Mouse (Mus musculus): ENCODE data around the gene Hoxd12. TPM values are rescaled to one million over a fixed set of nuclear protein-coding genes. Genes with fewer than 3 reads are reported as not detected.

The Hoxd12 gene
- polyA plus RNA-seq, 1 experiment from 2014 or later, result not detected

DNA sequence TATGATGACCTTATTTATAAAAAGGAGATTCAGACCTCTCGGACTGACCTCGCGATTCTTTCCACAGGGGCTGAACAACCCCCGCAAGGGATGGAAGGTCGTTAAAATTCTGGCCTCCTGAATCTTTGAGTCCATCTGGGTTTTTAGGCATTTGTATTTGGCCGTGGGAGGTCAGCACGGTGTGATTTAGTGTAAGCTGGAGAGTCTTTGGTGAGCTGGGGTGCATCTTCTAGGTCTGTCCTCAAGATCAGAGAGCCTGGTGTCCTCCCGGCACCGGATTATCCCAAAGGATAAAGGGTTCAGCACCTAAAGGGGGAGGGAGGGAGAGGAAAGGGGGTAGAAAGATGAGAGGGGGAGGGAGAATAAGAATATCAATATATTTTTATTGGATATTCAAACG, 28.5 kb downstream of the Hoxd12 start:
- Histone ChIP-seq H3K4me1 (replicated peaks) (peaks cover 14% of the 10 kb centered on the region), H3K27ac (replicated peaks) (no peak overlapping the region), H3K27me3 (peaks cover 82% of the 10 kb centered on the region), H3K36me3 (no peaks in the 10 kb centered on the region), H3K9me3 (no peaks in the 10 kb centered on the region), H3K4me2 (no peak overlapping the region), H3K9ac (no peak overlapping the region), H3K4me3 (no peak overlapping the region)
- WGBS, result 4% methylated on average over 10 of the region's 10 CpGs
- ATAC-seq (ENCODE audit: low FRiP score, low read depth), result no peak

DNA sequence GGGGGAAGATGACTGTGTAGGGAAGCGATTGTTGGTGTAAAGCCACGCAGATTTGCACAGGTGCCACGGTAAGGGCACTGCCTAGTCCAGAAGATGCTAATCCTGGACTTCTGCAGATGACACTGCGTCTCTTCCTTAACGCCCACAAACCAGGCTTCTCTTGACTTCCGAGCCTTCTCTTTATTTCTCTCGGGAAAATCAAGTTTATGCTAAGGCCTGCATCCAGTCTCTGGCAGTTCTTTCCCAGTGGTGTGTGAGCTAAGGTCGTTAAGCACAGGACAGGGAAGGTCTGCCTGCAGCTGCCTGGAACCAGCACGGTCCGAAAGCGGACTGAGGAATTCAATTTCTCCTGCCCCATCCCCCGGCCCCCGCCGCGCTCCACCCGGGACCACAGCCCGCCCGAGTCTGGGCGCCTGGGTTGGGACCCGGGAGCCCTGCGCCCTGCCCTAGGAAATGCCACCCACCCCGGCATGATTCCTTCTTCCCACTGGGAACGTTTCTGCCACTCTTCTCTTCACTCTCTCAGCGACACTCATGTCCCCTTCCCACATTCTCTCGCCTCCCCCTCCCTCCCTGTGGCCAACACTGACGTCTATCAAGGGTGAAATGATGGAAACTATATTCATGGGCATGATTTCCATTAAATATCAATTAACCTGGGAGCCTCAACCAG, 29.0 kb downstream of the Hoxd12 start:
- no peaks in the 10 kb centered on the region for H3K36me3 ChIP-seq
- WGBS, result 3% methylated on average over 26 of the region's 26 CpGs
- no peak overlapping the region for H3K9ac ChIP-seq
- H3K27me3 ChIP-seq, result peaks cover 85% of the 10 kb centered on the region
- no peak overlapping the region for H3K4me2 ChIP-seq
- no peak overlapping the region for H3K27ac ChIP-seq (replicated peaks)
- peaks cover 11% of the 10 kb centered on the region for H3K4me1 ChIP-seq (replicated peaks)
- H3K9me3 ChIP-seq, result no peaks in the 10 kb centered on the region
- H3K4me3 ChIP-seq, result no peak overlapping the region
- ATAC-seq (ENCODE audit: low FRiP score, low read depth), result no peak

DNA sequence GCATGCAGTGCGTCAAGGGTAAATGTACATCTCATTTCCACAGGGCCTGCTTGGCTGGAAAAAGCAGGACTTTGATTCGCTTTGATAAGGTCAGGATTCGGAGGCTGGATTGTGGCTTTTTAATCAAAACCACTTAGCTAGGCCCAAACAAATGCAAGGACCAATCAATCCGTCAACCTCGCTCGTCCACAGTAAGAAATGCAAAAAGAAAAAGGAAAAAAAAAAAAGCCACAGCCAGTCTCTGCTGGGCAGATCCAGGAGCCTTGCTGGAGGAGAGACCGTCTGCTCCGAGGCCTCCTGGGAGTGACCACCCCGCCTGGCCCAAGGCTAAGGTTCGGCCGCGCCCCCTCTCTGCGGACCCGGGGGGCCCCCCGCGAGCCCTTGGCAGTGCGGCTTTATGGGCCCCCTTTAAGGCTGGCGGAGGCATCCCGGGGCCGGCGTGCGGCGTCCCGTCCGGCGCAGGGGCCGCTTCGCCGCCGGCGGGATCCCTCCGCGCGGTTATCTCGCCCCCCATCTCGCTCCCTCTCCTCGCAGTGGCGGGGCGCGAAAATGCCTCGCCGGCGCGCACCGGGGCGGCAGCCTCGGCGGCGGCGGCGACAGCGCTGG, 29.7 kb downstream of the Hoxd12 start, which contains the start of gene Hoxd8:
Gene Hoxd8 (plus strand): TSS at position 223 of the 606 bp plus-strand sequence.
- no peak for ATAC-seq (ENCODE audit: low FRiP score, low read depth)
- H3K36me3 ChIP-seq, result no peaks in the 10 kb centered on the region
- no peaks in the 10 kb centered on the region for H3K9me3 ChIP-seq
- peaks cover 11% of the 10 kb centered on the region for H3K4me1 ChIP-seq (replicated peaks)
- WGBS, result under 1% methylated on average over 48 of the region's 52 CpGs
- H3K4me3 ChIP-seq, result peak within 1 kb of the TSS; percentile 36
- H3K9ac ChIP-seq, result no peak within 1 kb of the TSS
- 0 out of 2 replicates have a peak within 1 kb of the TSS, but pooled peaks have one; percentile 0 for H3K27ac ChIP-seq (replicated peaks)
- peaks cover 87% of the 10 kb centered on the region for H3K27me3 ChIP-seq
- peak within 1 kb of the TSS; percentile 50 for H3K4me2 ChIP-seq

GRCm38 (mm10) chr2:74704999-74705466, 30.2 kb downstream of the Hoxd12 start:
- Histone ChIP-seq H3K27ac (replicated peaks) (0 out of 2 replicates have a peak overlapping the region, but pooled peaks have one; percentile 0), H3K9me3 (no peaks in the 10 kb centered on the region), H3K9ac (no peak overlapping the region), H3K4me3 (peak overlapping the region; percentile 36), H3K4me1 (replicated peaks) (peaks cover 11% of the 10 kb centered on the region), H3K4me2 (peak overlapping the region; percentile 50), H3K27me3 (peaks cover 87% of the 10 kb centered on the region), H3K36me3 (no peaks in the 10 kb centered on the region)
- under 1% methylated on average over 53 of the region's 66 CpGs for WGBS
- ATAC-seq (ENCODE audit: low FRiP score, low read depth), result no peak

DNA sequence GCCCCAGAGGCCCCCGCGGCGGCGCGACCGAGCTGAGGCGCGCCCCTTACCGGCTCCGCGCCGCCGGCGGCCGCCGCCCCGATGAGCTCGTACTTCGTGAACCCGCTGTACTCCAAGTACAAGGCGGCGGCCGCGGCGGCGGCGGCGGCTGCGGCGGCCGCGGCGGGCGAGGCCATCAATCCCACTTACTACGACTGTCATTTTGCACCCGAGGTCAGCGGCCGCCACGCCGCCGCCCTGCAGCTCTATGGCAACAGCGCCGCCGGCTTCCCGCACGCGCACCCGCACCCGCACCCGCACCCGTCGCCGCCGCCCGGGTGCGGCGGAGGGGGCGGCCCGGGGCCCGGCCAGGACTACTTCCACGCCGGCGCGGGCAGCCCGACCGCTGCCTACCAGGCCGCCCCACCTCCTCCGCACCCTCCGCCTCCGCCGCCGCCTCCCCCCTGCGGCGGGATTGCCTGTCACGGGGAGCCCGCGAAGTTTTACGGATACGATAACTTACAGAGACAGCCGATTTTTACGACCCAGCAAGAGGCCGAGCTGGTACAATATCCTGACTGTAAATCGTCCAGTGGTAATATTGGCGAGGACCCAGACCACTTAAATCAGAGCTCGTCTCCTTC, 30.8 kb downstream of the Hoxd12 start:
- 0 out of 2 replicates have a peak overlapping the region, but pooled peaks have one; percentile 0 for H3K27ac ChIP-seq (replicated peaks)
- peak overlapping the region; percentile 50 for H3K4me2 ChIP-seq
- peaks cover 11% of the 10 kb centered on the region for H3K4me1 ChIP-seq (replicated peaks)
- under 1% methylated on average over 52 of the region's 85 CpGs for WGBS
- no peak for ATAC-seq (ENCODE audit: low FRiP score, low read depth)
- H3K27me3 ChIP-seq, result peaks cover 87% of the 10 kb centered on the region
- H3K36me3 ChIP-seq, result no peaks in the 10 kb centered on the region
- no peak overlapping the region for H3K9ac ChIP-seq
- H3K4me3 ChIP-seq, result peak overlapping the region; percentile 36
- no peaks in the 10 kb centered on the region for H3K9me3 ChIP-seq

DNA sequence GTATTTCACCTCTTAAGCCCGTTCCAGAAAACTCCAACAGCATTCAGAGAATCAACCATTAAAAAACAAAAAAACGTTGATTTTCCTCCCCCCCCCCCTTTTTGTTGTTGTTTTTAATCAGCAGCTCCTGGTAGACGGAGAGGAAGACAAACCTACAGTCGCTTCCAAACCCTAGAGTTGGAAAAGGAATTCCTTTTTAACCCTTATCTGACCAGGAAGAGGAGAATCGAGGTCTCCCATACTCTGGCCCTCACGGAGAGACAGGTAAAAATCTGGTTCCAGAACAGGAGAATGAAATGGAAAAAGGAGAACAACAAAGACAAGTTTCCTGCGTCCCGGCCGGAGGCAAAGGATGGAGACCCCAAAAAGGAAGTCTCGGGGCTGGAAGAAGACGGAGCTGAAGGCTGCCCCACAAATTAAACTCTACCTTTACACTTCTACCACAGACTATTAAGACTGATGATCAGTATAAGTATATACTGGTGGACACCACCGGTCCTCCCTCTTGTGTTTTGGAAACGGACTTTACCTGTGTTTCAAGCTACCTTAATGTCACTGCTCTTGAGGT, 31.7 kb downstream of the Hoxd12 start:
- ATAC-seq (ENCODE audit: low FRiP score, low read depth), result no peak
- peaks cover 82% of the 10 kb centered on the region for H3K27me3 ChIP-seq
- no peaks in the 10 kb centered on the region for H3K36me3 ChIP-seq
- H3K4me3 ChIP-seq, result no peak overlapping the region
- WGBS, result 1% methylated on average over 13 of the region's 13 CpGs
- peaks cover 11% of the 10 kb centered on the region for H3K4me1 ChIP-seq (replicated peaks)
- H3K27ac ChIP-seq (replicated peaks), result no peak overlapping the region
- H3K4me2 ChIP-seq, result no peak overlapping the region
- H3K9ac ChIP-seq, result no peak overlapping the region
- no peaks in the 10 kb centered on the region for H3K9me3 ChIP-seq

DNA sequence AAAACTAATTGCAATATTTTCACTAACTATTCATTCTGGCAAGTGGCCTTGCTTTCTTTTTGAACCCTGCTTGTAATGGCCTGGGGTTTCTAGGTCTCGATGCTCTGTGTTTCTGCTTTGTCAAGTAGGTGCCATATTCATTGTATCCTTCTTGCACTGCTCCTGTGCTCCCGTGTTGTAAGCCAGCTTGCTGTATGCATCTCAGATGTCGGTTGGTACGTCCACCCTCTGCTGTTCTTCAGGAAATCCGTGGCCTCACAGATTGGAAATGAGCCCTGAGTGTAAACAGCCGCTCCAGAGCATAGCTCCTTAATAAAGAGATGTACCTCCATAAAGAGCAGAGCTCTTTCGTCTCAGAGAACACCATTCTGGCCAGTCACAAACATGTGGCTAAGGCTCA, 32.8 kb downstream of the Hoxd12 start:
- ATAC-seq (ENCODE audit: low FRiP score, low read depth), result no peak
- no peaks in the 10 kb centered on the region for H3K36me3 ChIP-seq
- no peak overlapping the region for H3K9ac ChIP-seq
- H3K27ac ChIP-seq (replicated peaks), result no peak overlapping the region
- H3K4me1 ChIP-seq (replicated peaks), result peaks cover 18% of the 10 kb centered on the region
- H3K4me3 ChIP-seq, result no peak overlapping the region
- WGBS, result 10% methylated on average over 7 of the region's 7 CpGs
- H3K27me3 ChIP-seq, result peaks cover 78% of the 10 kb centered on the region
- no peaks in the 10 kb centered on the region for H3K9me3 ChIP-seq
- no peak overlapping the region for H3K4me2 ChIP-seq

GRCm38 (mm10) chr2:74708676-74709075, 33.9 kb downstream of the Hoxd12 start:
- Histone ChIP-seq H3K4me3 (no peak overlapping the region), H3K27me3 (peaks cover 78% of the 10 kb centered on the region), H3K9me3 (no peaks in the 10 kb centered on the region), H3K27ac (replicated peaks) (no peak overlapping the region), H3K4me2 (no peak overlapping the region), H3K36me3 (no peaks in the 10 kb centered on the region), H3K4me1 (replicated peaks) (peaks cover 18% of the 10 kb centered on the region), H3K9ac (no peak overlapping the region)
- ATAC-seq (ENCODE audit: low FRiP score, low read depth), result no peak
- 9% methylated on average over 4 of the region's 4 CpGs for WGBS

- Histone ChIP-seq H3K9me3 (no peaks in the 10 kb centered on the region), H3K27ac (replicated peaks) (no peak overlapping the region), H3K4me2 (no peak overlapping the region), H3K9ac (no peak overlapping the region), H3K4me1 (replicated peaks) (peaks cover 18% of the 10 kb centered on the region), H3K4me3 (no peak overlapping the region), H3K27me3 (peaks cover 77% of the 10 kb centered on the region), H3K36me3 (no peaks in the 10 kb centered on the region)
- no peak for ATAC-seq (ENCODE audit: low FRiP score, low read depth)
- 4% methylated on average over 5 of the region's 5 CpGs for WGBS
These were observed 34.9 kb downstream of the Hoxd12 start for GRCm38 (mm10) chr2:74709465-74710419.

DNA sequence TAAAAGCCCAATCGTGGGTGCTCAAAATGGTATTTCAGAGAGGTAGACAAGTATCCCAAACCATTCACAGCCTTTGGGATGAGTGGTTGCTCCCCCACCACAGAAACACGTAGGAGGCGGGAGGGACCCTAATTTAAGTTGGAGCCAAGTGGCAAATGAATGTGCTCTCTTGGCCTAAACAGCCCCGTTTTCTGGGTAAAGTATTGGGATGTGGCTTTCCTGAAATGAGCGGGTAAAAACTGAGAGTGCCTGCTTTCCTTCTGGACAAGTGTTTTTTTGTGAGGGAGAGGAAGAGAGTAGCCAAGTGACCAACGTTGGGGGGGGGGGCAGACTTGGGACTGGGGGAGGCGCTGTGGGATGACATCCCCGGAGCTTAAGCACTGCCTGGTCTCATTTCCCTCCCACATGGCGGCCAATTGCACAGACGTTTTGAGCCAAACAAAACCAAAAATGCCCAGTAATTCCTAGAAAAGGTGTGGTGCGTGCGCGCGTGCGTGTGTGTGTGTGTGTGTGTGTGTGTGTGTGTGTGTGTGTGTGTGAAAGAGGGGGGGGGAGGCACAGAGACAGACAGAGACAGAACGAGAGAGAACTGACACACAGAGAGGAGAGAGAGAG, 36.2 kb downstream of the Hoxd12 start:
- no peaks in the 10 kb centered on the region for H3K9me3 ChIP-seq
- 0 out of 2 replicates have a peak overlapping the region, but pooled peaks have one; percentile 4 for H3K4me3 ChIP-seq
- H3K9ac ChIP-seq, result no peak overlapping the region
- H3K4me1 ChIP-seq (replicated peaks), result peaks cover 12% of the 10 kb centered on the region
- H3K27me3 ChIP-seq, result peaks cover 79% of the 10 kb centered on the region
- ATAC-seq (ENCODE audit: low FRiP score, low read depth), result no peak
- 0 out of 2 replicates have a peak overlapping the region, but pooled peaks have one; percentile 11 for H3K4me2 ChIP-seq
- H3K27ac ChIP-seq (replicated peaks), result no peak overlapping the region
- 2% methylated on average over 16 of the region's 16 CpGs for WGBS
- H3K36me3 ChIP-seq, result no peaks in the 10 kb centered on the region

All from hindbrain, embryonic 15.5 days (tissue).